Mouse (Mus musculus): ENCODE measurements at regions not wholly inside any gene's neighbourhood (a gene's known extent, or its start where the extent isn't known, plus 50 kb on each side); places are given as distances from the start of the nearest gene placed in this dataset.

GRCm38 (mm10) chr16:55710017-55710416 is 128.7 kb downstream of the Nfkbiz start:
- Histone ChIP-seq H3K27me3 (replicated peaks; ENCODE audit: control insufficient read depth, insufficient read depth, low read length) (no peaks in the 10 kb centered on the region), H3K36me3 (ENCODE audit: control insufficient read depth, insufficient read depth, low read length) (no peaks in the 10 kb centered on the region), H3K27ac (ENCODE audit: low read depth, low read length) (no peak overlapping the region), H3K4me2 (ENCODE audit: low read length) (no peak overlapping the region), H3K9ac (ENCODE audit: low read depth, low read length) (no peak overlapping the region), H3K4me1 (ENCODE audit: control insufficient read depth, insufficient read depth, low read depth, low read length) (no peaks in the 10 kb centered on the region), H3K9me3 (ENCODE audit: control insufficient read depth, low read length) (no peaks in the 10 kb centered on the region), H3K4me3 (ENCODE audit: low read length) (no peak overlapping the region)
- no peak for ATAC-seq
- 65% methylated on average over 3 of the region's 3 CpGs for WGBS

GRCm38 (mm10) chr16:55706502-55706901 is 132.2 kb downstream of the Nfkbiz start:
- H3K27ac ChIP-seq (ENCODE audit: low read depth, low read length) = no peak overlapping the region

GRCm38 (mm10) chr16:55698489-55698892 is 140.2 kb downstream of the Nfkbiz start:
- no peak for ATAC-seq
- Histone ChIP-seq H3K9me3 (ENCODE audit: control insufficient read depth, low read length) (no peaks in the 10 kb centered on the region), H3K4me2 (ENCODE audit: low read length) (no peak overlapping the region), H3K27me3 (replicated peaks; ENCODE audit: control insufficient read depth, insufficient read depth, low read length) (no peaks in the 10 kb centered on the region), H3K4me1 (ENCODE audit: control insufficient read depth, insufficient read depth, low read depth, low read length) (no peaks in the 10 kb centered on the region), H3K4me3 (ENCODE audit: low read length) (no peak overlapping the region), H3K36me3 (ENCODE audit: control insufficient read depth, insufficient read depth, low read length) (no peaks in the 10 kb centered on the region), H3K27ac (ENCODE audit: low read depth, low read length) (no peak overlapping the region), H3K9ac (ENCODE audit: low read depth, low read length) (no peak overlapping the region)
- WGBS = 90% methylated on average over 3 of the region's 3 CpGs

More at GRCm38 (mm10) chr16:55706502-55706901, 132.2 kb downstream of the Nfkbiz start:
- no peak for ATAC-seq
- no peaks in the 10 kb centered on the region for H3K27me3 ChIP-seq (replicated peaks; ENCODE audit: control insufficient read depth, insufficient read depth, low read length)
- H3K4me3 ChIP-seq (ENCODE audit: low read length) = no peak overlapping the region
- H3K9me3 ChIP-seq (ENCODE audit: control insufficient read depth, low read length) = no peaks in the 10 kb centered on the region
- no peaks in the 10 kb centered on the region for H3K4me1 ChIP-seq (ENCODE audit: control insufficient read depth, insufficient read depth, low read depth, low read length)
- H3K36me3 ChIP-seq (ENCODE audit: control insufficient read depth, insufficient read depth, low read length) = no peaks in the 10 kb centered on the region
- H3K9ac ChIP-seq (ENCODE audit: low read depth, low read length) = no peak overlapping the region
- no peak overlapping the region for H3K4me2 ChIP-seq (ENCODE audit: low read length)

GRCm38 (mm10) chr16:55691069-55691468 is 147.6 kb downstream of the Nfkbiz start:
- no peaks in the 10 kb centered on the region for H3K36me3 ChIP-seq (ENCODE audit: control insufficient read depth, insufficient read depth, low read length)
- H3K4me1 ChIP-seq (ENCODE audit: control insufficient read depth, insufficient read depth, low read depth, low read length) = no peaks in the 10 kb centered on the region

GRCm38 (mm10) chr16:55663946-55664345 is 174.8 kb downstream of the Nfkbiz start:
- H3K4me2 ChIP-seq (ENCODE audit: low read length) = no peak overlapping the region
- H3K4me3 ChIP-seq (ENCODE audit: low read length) = no peak overlapping the region
- no peak for ATAC-seq
- H3K36me3 ChIP-seq (ENCODE audit: control insufficient read depth, insufficient read depth, low read length) = no peaks in the 10 kb centered on the region
- no peak overlapping the region for H3K27ac ChIP-seq (ENCODE audit: low read depth, low read length)
- 95% methylated on average over 1 of the region's 1 CpGs for WGBS
- H3K9me3 ChIP-seq (ENCODE audit: control insufficient read depth, low read length) = no peaks in the 10 kb centered on the region
- H3K27me3 ChIP-seq (replicated peaks; ENCODE audit: control insufficient read depth, insufficient read depth, low read length) = no peaks in the 10 kb centered on the region
- no peak overlapping the region for H3K9ac ChIP-seq (ENCODE audit: low read depth, low read length)
- no peaks in the 10 kb centered on the region for H3K4me1 ChIP-seq (ENCODE audit: control insufficient read depth, insufficient read depth, low read depth, low read length)

More at GRCm38 (mm10) chr16:55691069-55691468, 147.6 kb downstream of the Nfkbiz start:
- WGBS = 96% methylated on average over 2 of the region's 2 CpGs
- Histone ChIP-seq H3K9ac (ENCODE audit: low read depth, low read length) (no peak overlapping the region), H3K4me3 (ENCODE audit: low read length) (no peak overlapping the region), H3K27me3 (replicated peaks; ENCODE audit: control insufficient read depth, insufficient read depth, low read length) (no peaks in the 10 kb centered on the region), H3K4me2 (ENCODE audit: low read length) (no peak overlapping the region), H3K9me3 (ENCODE audit: control insufficient read depth, low read length) (no peaks in the 10 kb centered on the region), H3K27ac (ENCODE audit: low read depth, low read length) (no peak overlapping the region)
- no peak for ATAC-seq

- WGBS = 65% methylated on average over 3 of the region's 3 CpGs
- no peaks in the 10 kb centered on the region for H3K36me3 ChIP-seq (ENCODE audit: control insufficient read depth, insufficient read depth, low read length)
- no peak overlapping the region for H3K4me3 ChIP-seq (ENCODE audit: low read length)
- no peaks in the 10 kb centered on the region for H3K9me3 ChIP-seq (ENCODE audit: control insufficient read depth, low read length)
- no peaks in the 10 kb centered on the region for H3K27me3 ChIP-seq (replicated peaks; ENCODE audit: control insufficient read depth, insufficient read depth, low read length)
- H3K9ac ChIP-seq (ENCODE audit: low read depth, low read length) = no peak overlapping the region
- no peak overlapping the region for H3K4me2 ChIP-seq (ENCODE audit: low read length)
- ATAC-seq = no peak
- H3K4me1 ChIP-seq (ENCODE audit: control insufficient read depth, insufficient read depth, low read depth, low read length) = no peaks in the 10 kb centered on the region
- no peak overlapping the region for H3K27ac ChIP-seq (ENCODE audit: low read depth, low read length)
These were observed 201.8 kb downstream of the Nfkbiz start for GRCm38 (mm10) chr16:55636667-55637450.

- Histone ChIP-seq H3K27ac (ENCODE audit: low read depth, low read length) (no peak overlapping the region), H3K9ac (ENCODE audit: low read depth, low read length) (no peak overlapping the region), H3K4me3 (ENCODE audit: low read length) (no peak overlapping the region), H3K27me3 (replicated peaks; ENCODE audit: control insufficient read depth, insufficient read depth, low read length) (no peaks in the 10 kb centered on the region), H3K4me2 (ENCODE audit: low read length) (no peak overlapping the region), H3K9me3 (ENCODE audit: control insufficient read depth, low read length) (no peaks in the 10 kb centered on the region), H3K36me3 (ENCODE audit: control insufficient read depth, insufficient read depth, low read length) (no peaks in the 10 kb centered on the region), H3K4me1 (ENCODE audit: control insufficient read depth, insufficient read depth, low read depth, low read length) (no peaks in the 10 kb centered on the region)
- no peak for ATAC-seq
- over 99% methylated on average over 4 of the region's 4 CpGs for WGBS
These were observed 202.5 kb downstream of the Nfkbiz start for GRCm38 (mm10) chr16:55636224-55636623.

- 79% methylated on average over 1 of the region's 1 CpGs for WGBS
These were observed 204.0 kb downstream of the Nfkbiz start for GRCm38 (mm10) chr16:55634691-55635090.

GRCm38 (mm10) chr16:55632220-55632619 is 206.5 kb downstream of the Nfkbiz start:
- no peak for ATAC-seq
- H3K27me3 ChIP-seq (replicated peaks; ENCODE audit: control insufficient read depth, insufficient read depth, low read length) = no peaks in the 10 kb centered on the region
- WGBS = 74% methylated on average over 3 of the region's 3 CpGs
- no peak overlapping the region for H3K4me2 ChIP-seq (ENCODE audit: low read length)
- no peak overlapping the region for H3K27ac ChIP-seq (ENCODE audit: low read depth, low read length)
- H3K36me3 ChIP-seq (ENCODE audit: control insufficient read depth, insufficient read depth, low read length) = no peaks in the 10 kb centered on the region
- H3K4me1 ChIP-seq (ENCODE audit: control insufficient read depth, insufficient read depth, low read depth, low read length) = no peaks in the 10 kb centered on the region
- H3K4me3 ChIP-seq (ENCODE audit: low read length) = no peak overlapping the region
- no peaks in the 10 kb centered on the region for H3K9me3 ChIP-seq (ENCODE audit: control insufficient read depth, low read length)
- no peak overlapping the region for H3K9ac ChIP-seq (ENCODE audit: low read depth, low read length)

More at GRCm38 (mm10) chr16:55634691-55635090, 204.0 kb downstream of the Nfkbiz start:
- no peaks in the 10 kb centered on the region for H3K27me3 ChIP-seq (replicated peaks; ENCODE audit: control insufficient read depth, insufficient read depth, low read length)
- no peak overlapping the region for H3K27ac ChIP-seq (ENCODE audit: low read depth, low read length)
- no peak overlapping the region for H3K4me3 ChIP-seq (ENCODE audit: low read length)
- no peak for ATAC-seq
- H3K36me3 ChIP-seq (ENCODE audit: control insufficient read depth, insufficient read depth, low read length) = no peaks in the 10 kb centered on the region
- no peak overlapping the region for H3K9ac ChIP-seq (ENCODE audit: low read depth, low read length)
- no peak overlapping the region for H3K4me2 ChIP-seq (ENCODE audit: low read length)
- H3K9me3 ChIP-seq (ENCODE audit: control insufficient read depth, low read length) = no peaks in the 10 kb centered on the region
- no peaks in the 10 kb centered on the region for H3K4me1 ChIP-seq (ENCODE audit: control insufficient read depth, insufficient read depth, low read depth, low read length)

Data from hindbrain, embryonic 16.5 days (tissue).